Mouse (Mus musculus) kidney, adult 2 months (tissue): Measurements from ENCODE around the gene Ddost.

Experiments used
- CTCF ChIP-seq: fragments of 200-500 bp; conservative IDR thresholded peaks from 2 replicates; pipeline ENCODE4 v1.5.1; 2011; ENCODE audit warnings: low read depth, mild to moderate bottlenecking, control low read depth, low read length, moderate library complexity, mixed read lengths; ENCODE audit not compliant: insufficient read depth, insufficient read length
- POLR2A ChIP-seq: fragments of 200-500 bp; IDR thresholded peaks from one replicate; pipeline ENCODE4 v1.6.1; 2011; ENCODE audit warnings: low read depth, low read length, control low read depth

GRCm38 (mm10) chr4:138318509-138319266 lies 14.2 kb downstream of the Ddost start:
- TF ChIP-seq POLR2A (no peak), CTCF (peak; percentile 74)
